Mouse (Mus musculus) kidney, embryonic 14.5 days (tissue): ENCODE data around the gene Hspb9. TPM values are rescaled to one million over a fixed set of nuclear protein-coding genes. Genes with fewer than 3 reads are reported as not detected.

Experiments
- ATAC-seq: fragments of 200-750 bp; cut with Nextera tagmentation; 2 replicates; pipeline ENCODE4 v1.8.0; 2017; ENCODE audit warnings: moderate number of reproducible peaks, mild to moderate bottlenecking, moderate TSS enrichment, moderate library complexity; ENCODE audit not compliant: low FRiP score, low TSS enrichment
- H3K27ac ChIP-seq: fragments of 300-500 bp; sonication (generic); 2 replicates; pipeline ENCODE4 v1.5.1; 2014; ENCODE audit warnings: low read depth, mild to moderate bottlenecking, low read length, moderate library complexity, mixed read lengths
- H3K27me3 ChIP-seq: fragments of 300-500 bp; sonication (generic); 2 replicates; pipeline ENCODE4 v1.6.1; 2014; ENCODE audit warnings: mild to moderate bottlenecking, low read length; ENCODE audit not compliant: control insufficient read depth, insufficient read depth
- H3K36me3 ChIP-seq: fragments of 300-500 bp; sonication (generic); 2 replicates; pipeline ENCODE4 v1.6.1; 2014; ENCODE audit warnings: low read length, mixed read lengths; ENCODE audit not compliant: control insufficient read depth, insufficient read depth
- H3K4me1 ChIP-seq: fragments of 300-500 bp; sonication (generic); 2 replicates; pipeline ENCODE4 v1.6.1; 2014; ENCODE audit warnings: low read length, mixed read lengths; ENCODE audit not compliant: control insufficient read depth, insufficient read depth
- H3K4me2 ChIP-seq: fragments of 300-500 bp; sonication (generic); replicated peaks from 2 replicates; pipeline ENCODE4 v1.6.1; 2014; ENCODE audit warnings: low read depth, mild to moderate bottlenecking, low read length
- H3K4me3 ChIP-seq: fragments of 300-500 bp; sonication (generic); 2 replicates; pipeline ENCODE4 v1.5.1; 2014; ENCODE audit warnings: mild to moderate bottlenecking, low read length
- H3K9ac ChIP-seq: fragments of 300-500 bp; sonication (generic); 2 replicates; pipeline ENCODE4 v1.6.1; 2014; ENCODE audit warnings: low read depth, mild to moderate bottlenecking, low read length, moderate library complexity
- H3K9me3 ChIP-seq: fragments of 300-500 bp; sonication (generic); 2 replicates; pipeline ENCODE4 v1.6.1; 2016; ENCODE audit warnings: low read length; ENCODE audit not compliant: control insufficient read depth
- WGBS: fragments of 180-500 bp; shearing (Covaris S2); extraction: QIAGEN DNeasy Blood & Tissue Kit; methylation state at CpG from one replicate; pipeline ENCODE4 v1.1.7; 2014; 5-methylcytosine and 5-hydroxymethylcytosine counted together
- polyA plus RNA-seq: library from polyadenylated mRNA; unstranded; fragments of >200 nt; fragmentation: Nextera tagmentation; extraction: Ambion mirVana; gene quantifications from 2 replicates; pipeline ENCODE4 v1.2.1, GENCODE M21; 2014

Gene Hspb9
- polyA plus RNA-seq, 1 experiment from 2014 or later: 0.47 TPM

DNA sequence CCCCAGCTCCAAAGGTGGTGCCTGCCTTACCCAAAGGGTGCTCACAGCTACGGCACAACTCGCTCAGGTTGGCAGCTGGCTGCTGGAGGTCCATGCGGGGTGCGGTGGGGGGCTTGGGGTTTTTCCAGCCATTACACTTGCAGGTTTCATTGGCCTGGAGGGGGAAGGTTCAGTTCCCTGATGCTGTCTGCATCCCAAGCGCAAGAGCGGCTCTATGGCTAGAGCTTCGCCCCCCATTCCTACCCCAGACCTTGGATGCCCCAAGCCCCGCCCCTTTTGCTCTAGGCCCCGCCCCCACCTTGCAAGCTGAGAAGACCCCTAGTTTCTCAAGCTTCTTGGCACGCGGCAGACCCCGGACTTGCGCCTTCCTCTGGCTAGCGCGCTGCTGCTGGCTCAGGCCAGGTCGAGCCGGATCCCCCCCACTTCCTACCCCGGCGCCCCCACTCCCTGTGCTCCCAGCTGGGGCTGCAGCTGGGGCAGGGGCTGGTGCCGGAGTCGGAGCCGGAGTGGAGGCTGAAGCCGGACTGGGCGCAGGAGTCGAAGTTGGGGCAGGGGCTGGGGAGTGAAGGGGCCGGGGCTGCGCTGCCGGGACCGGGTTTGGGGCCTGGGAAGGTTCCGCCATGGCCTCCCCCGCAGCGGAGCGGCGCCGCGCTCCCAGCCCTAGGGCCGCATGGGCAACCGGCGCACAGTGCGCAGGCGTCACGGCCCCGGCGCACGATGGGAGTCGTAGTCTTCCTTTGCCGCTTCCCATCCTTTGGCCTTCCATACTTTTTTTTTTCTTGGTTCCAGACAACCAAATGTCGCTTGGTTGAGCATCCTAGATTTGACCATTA lies 1.7 kb upstream of the Hspb9 start, which contains the start of gene Kat2a:
TSS of gene Kat2a (minus strand) at position 683 of the 833 bp plus-strand sequence.
- WGBS: 1% methylated on average over 47 of the region's 48 CpGs
- Histone ChIP-seq H3K27ac (peak within 1 kb of the TSS; percentile 83; the same call in 1 of the 2 replicates), H3K9me3 (no peaks in the 10 kb centered on the region), H3K4me3 (peak within 1 kb of the TSS; percentile 91), H3K4me2 (peak within 1 kb of the TSS; percentile 69), H3K36me3 (peaks cover 58% of the 10 kb centered on the region), H3K4me1 (peaks cover 28% of the 10 kb centered on the region), H3K27me3 (no peaks in the 10 kb centered on the region), H3K9ac (peak within 1 kb of the TSS; percentile 96)
- peak; percentile 87 for ATAC-seq

GRCm38 (mm10) chr11:100713174-100713573 lies 476 bp upstream of the Hspb9 start:
- 70% methylated on average over 4 of the region's 4 CpGs for WGBS
- peaks cover 28% of the 10 kb centered on the region for H3K4me1 ChIP-seq
- peaks cover 56% of the 10 kb centered on the region for H3K36me3 ChIP-seq
- peak overlapping the region; percentile 29; the same call in 1 of the 2 replicates for H3K4me3 ChIP-seq
- H3K27me3 ChIP-seq: no peaks in the 10 kb centered on the region
- no peak for ATAC-seq
- H3K27ac ChIP-seq: peak overlapping the region; percentile 67; the same call in 1 of the 2 replicates
- H3K4me2 ChIP-seq: peak overlapping the region; percentile 58
- H3K9ac ChIP-seq: peak overlapping the region; percentile 50; the same call in 1 of the 2 replicates
- no peaks in the 10 kb centered on the region for H3K9me3 ChIP-seq

- Histone ChIP-seq H3K9me3 (no peaks in the 10 kb centered on the region), H3K4me1 (peaks cover 28% of the 10 kb centered on the region), H3K4me2 (peak overlapping the region; percentile 58), H3K27me3 (no peaks in the 10 kb centered on the region), H3K9ac (no peak overlapping the region), H3K36me3 (peaks cover 56% of the 10 kb centered on the region), H3K27ac (peak overlapping the region; percentile 67), H3K4me3 (no peak overlapping the region)
- 35% methylated on average over 6 of the region's 6 CpGs for WGBS
- ATAC-seq: no peak
Observed at GRCm38 (mm10) chr11:100714534-100714915, 875 bp downstream of the Hspb9 start.

DNA sequence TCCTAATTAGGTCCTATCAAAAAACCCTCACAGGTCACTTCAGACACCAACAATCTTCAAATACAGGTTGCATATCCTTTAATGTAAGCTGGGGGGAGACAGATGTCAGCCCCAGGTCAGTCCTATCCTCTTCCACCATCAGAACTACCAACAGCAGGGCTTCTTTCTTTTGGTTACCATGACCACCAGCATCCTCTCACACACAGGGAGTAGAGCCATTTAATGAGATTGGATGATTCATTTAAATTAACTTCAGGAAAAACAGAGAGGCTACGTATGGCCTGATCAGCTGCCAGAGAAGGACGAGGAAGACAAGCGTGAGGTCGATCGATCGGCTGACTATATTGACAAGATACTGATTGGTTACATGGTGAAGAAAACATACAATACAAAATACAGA lies 1.3 kb downstream of the Hspb9 start:
- Histone ChIP-seq H3K27me3 (no peaks in the 10 kb centered on the region), H3K4me1 (peaks cover 28% of the 10 kb centered on the region), H3K4me3 (no peak overlapping the region), H3K9ac (no peak overlapping the region), H3K36me3 (peaks cover 56% of the 10 kb centered on the region), H3K9me3 (no peaks in the 10 kb centered on the region), H3K4me2 (no peak overlapping the region), H3K27ac (no peak overlapping the region)
- 92% methylated on average over 6 of the region's 6 CpGs for WGBS
- ATAC-seq: no peak

DNA sequence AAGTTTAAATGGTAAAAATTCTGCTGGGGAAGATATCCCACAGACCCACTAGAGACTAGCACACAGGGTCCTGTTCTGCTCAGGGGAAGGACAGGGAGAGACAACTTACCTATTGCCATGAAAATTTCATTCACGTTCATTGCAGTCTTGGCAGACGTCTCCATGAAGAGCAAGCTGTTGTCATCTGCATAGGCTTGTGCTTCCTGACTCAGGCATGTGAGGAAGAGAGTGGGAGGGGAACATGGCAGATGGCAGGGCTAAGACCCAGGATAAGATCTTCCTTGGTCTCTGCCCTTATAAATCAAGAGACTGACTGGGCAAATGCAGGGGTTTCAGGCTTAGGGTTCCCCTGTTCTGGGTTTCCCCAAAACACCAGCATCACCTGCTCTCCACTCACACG lies 3.0 kb downstream of the Hspb9 start:
- no peak overlapping the region for H3K27ac ChIP-seq
- H3K4me2 ChIP-seq: no peak overlapping the region
- ATAC-seq: no peak
- WGBS: 88% methylated on average over 3 of the region's 3 CpGs
- H3K4me1 ChIP-seq: peaks cover 17% of the 10 kb centered on the region
- peaks cover 50% of the 10 kb centered on the region for H3K36me3 ChIP-seq
- no peaks in the 10 kb centered on the region for H3K9me3 ChIP-seq
- H3K4me3 ChIP-seq: no peak overlapping the region
- H3K27me3 ChIP-seq: no peaks in the 10 kb centered on the region
- no peak overlapping the region for H3K9ac ChIP-seq

DNA sequence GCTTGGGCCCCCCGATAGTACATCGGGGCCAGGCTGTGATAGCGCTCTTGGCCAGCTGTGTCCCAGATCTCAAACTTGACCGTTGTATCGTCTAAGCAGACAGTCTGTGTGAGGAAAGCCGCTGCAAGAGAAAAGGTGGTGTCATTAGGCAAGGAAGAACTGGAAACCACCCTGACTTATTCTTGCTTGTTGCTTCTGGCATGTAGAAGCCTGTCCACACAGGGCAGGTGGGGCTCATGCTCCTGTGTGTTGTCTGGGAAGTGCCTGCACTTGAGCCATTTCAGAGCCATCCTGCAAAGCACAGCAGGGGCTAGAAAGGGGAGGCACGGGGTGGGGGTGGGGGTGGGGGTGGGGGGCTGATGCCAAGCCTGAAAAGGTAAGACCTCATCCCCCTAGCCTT lies 4.8 kb downstream of the Hspb9 start:
- Histone ChIP-seq H3K27ac (no peak overlapping the region), H3K36me3 (peaks cover 50% of the 10 kb centered on the region), H3K4me1 (peaks cover 19% of the 10 kb centered on the region), H3K9ac (no peak overlapping the region), H3K4me2 (no peak overlapping the region), H3K4me3 (no peak overlapping the region), H3K9me3 (no peaks in the 10 kb centered on the region), H3K27me3 (no peaks in the 10 kb centered on the region)
- ATAC-seq: no peak
- WGBS: 92% methylated on average over 7 of the region's 7 CpGs

DNA sequence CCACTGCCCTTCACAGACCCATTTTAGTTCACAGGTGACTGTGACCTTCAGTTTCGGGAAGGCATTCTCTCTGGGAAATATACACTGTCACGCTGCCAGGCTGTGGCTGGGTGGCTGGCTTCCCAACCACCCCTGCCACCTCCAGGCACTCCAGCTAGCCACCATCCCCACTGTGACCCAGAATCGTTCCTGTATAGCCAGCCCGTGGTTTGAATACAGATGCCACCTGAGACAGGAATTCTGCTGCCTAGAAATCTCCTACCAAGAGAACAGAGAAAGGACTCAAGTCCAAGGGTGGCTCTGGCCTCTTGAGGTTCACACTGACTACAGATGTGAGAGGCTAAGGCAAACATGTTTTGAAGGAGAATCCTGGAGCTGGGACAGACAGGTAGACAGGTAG lies 5.2 kb downstream of the Hspb9 start:
- H3K27ac ChIP-seq: no peak overlapping the region
- H3K9me3 ChIP-seq: no peaks in the 10 kb centered on the region
- ATAC-seq: no peak
- H3K4me1 ChIP-seq: peaks cover 15% of the 10 kb centered on the region
- H3K27me3 ChIP-seq: no peaks in the 10 kb centered on the region
- H3K36me3 ChIP-seq: peaks cover 50% of the 10 kb centered on the region
- 90% methylated on average over 4 of the region's 4 CpGs for WGBS
- no peak overlapping the region for H3K4me3 ChIP-seq
- H3K4me2 ChIP-seq: no peak overlapping the region
- H3K9ac ChIP-seq: no peak overlapping the region

DNA sequence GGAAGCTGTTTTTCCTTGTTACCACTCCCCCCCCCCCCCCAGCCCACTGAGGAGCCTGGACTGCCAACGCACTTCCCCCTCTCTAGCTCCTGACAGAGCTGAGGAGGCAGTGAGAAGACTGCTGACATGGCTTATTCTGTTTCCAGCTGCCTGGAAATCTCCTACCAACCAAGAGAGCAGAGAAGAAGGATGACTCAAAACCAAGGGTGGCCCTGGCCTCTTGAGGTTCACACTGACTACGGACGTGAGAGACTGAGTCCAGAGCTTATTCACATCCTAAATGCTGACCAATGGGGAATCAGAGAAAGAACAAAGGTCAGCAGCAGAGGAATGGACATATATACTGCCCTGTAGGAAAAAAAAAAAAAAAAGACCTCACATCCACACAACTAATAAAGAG lies 5.7 kb downstream of the Hspb9 start:
- H3K4me3 ChIP-seq: no peak overlapping the region

GRCm38 (mm10) chr11:100719893-100720292 lies 6.2 kb downstream of the Hspb9 start:
- peaks cover 12% of the 10 kb centered on the region for H3K4me1 ChIP-seq
- 82% methylated on average over 11 of the region's 11 CpGs for WGBS
- H3K4me2 ChIP-seq: no peak overlapping the region
- no peak for ATAC-seq
- no peak overlapping the region for H3K4me3 ChIP-seq
- H3K9me3 ChIP-seq: no peaks in the 10 kb centered on the region
- H3K36me3 ChIP-seq: peaks cover 47% of the 10 kb centered on the region
- no peaks in the 10 kb centered on the region for H3K27me3 ChIP-seq
- H3K9ac ChIP-seq: no peak overlapping the region
- H3K27ac ChIP-seq: no peak overlapping the region

More for the DNA sequence above, 5.7 kb downstream of the Hspb9 start:
- ATAC-seq: no peak
- Histone ChIP-seq H3K9ac (no peak overlapping the region), H3K4me2 (no peak overlapping the region), H3K9me3 (no peaks in the 10 kb centered on the region), H3K36me3 (peaks cover 50% of the 10 kb centered on the region), H3K4me1 (peaks cover 11% of the 10 kb centered on the region), H3K27me3 (no peaks in the 10 kb centered on the region), H3K27ac (no peak overlapping the region)
- 90% methylated on average over 3 of the region's 3 CpGs for WGBS
